Mouse (Mus musculus) gastrocnemius, adult 2 months (tissue): ENCODE results near the gene Gtf2h5. TPM values are rescaled to one million over a fixed set of nuclear protein-coding genes. Genes with fewer than 3 reads are reported as not detected.

ENCODE experiments used
- DNase-seq: peaks from one replicate; pipeline ENCODE4 v3.0.0; 2022
- H3K27ac ChIP-seq: fragments of 200-600 bp; 2 replicates; pipeline ENCODE4 v1.8.1; 2022; ENCODE audit warnings: mild to moderate bottlenecking
- H3K4me3 ChIP-seq: fragments of 200-600 bp; 2 replicates; pipeline ENCODE4 v1.8.1; 2022; ENCODE audit warnings: mild to moderate bottlenecking, moderate library complexity
- CTCF ChIP-seq: fragments of 200-600 bp; IDR thresholded peaks from 2 replicates; pipeline ENCODE4 v1.8.1; 2022; ENCODE audit warnings: antibody characterized with exemption, mild to moderate bottlenecking, moderate library complexity
- intact Hi-C: fragments of 180-260 bp; cut with DNase I; formaldehyde crosslinking; loops from one replicate; pipeline ENCODE4 v1.15.1; 2025
- long read RNA-seq, 2 experiments: library from polyadenylated mRNA; stranded (forward); transcript quantifications; one replicate each; pipeline ENCODE4 v2.0.0; 2021
- total RNA-seq, 2 experiments: library from RNA; stranded (reverse); gene quantifications; 2 replicates each; pipeline ENCODE4 v1.2.3; 2021

Gtf2h5 gene
- total RNA-seq = 10 to 100 TPM; 50.5 to 52.7 TPM
- long read RNA-seq, experiment 1, transcript Gtf2h5-201 (3 exons, 2,245 nt) = major isoform, 76 of 79 reads
- long read RNA-seq, experiment 1, partial matches to known transcripts = 2 of 79 reads
- long read RNA-seq, experiment 1, other reads (novel, unspliced or antisense) = 1 of 79 reads
- long read RNA-seq, experiment 2, transcript Gtf2h5-201 (3 exons, 2,245 nt) = major isoform, 80 of 82 reads
- long read RNA-seq, experiment 2, partial matches to known transcripts = 0 of 82 reads
- long read RNA-seq, experiment 2, other reads (novel, unspliced or antisense) = 1 of 82 reads

DNA sequence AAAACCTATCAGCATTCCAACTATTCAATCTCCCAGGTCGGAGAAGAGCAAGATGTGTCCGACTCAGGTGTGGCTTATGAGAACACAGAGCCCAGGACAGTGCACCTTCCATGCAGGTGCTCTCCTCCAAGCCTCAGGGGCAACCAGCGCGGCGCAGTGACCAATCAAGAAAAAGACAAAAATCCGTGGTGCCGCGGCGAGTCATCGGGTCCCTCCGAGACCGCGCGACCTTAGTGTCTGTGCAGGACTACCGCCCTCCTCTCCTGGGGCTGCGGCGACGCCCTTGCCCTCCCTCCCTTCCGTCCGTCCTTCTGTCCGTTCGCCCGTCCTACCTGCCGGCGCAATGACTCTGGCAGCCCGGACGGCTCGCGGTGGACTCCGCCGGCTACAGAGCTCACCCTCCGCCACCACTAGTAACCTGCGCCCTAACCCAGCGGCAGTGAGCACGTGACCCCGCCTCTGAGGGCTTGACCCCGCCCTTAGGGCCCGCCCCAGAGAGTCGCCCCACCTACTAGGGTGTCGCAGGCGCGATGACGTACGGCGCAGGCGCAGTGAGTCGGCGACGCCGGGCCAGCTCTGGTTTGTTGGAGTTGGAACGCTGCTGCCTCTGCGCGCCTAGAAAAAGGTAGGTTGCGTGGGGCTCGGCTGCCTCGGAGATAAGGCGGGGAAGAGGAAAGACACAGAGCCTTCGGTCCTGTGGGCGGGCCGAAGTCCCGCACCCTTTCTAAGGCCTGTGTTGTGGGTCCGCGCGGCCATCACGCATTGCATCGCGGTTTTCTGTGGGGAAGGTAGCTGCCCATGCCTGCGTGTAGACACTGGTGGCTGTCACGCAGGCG is at the start of gene Gtf2h5, which contains the start of gene Serac1:
Gene Gtf2h5 (plus strand): TSS at position 500 of the 836 bp plus-strand sequence.
Gene Serac1 (minus strand): TSS at position 455 of the 836 bp plus-strand sequence.
- Histone ChIP-seq H3K27ac (peak within 1 kb of the TSS; percentile 95), H3K4me3 (peak within 1 kb of the TSS; percentile 75)
- intact Hi-C loops = no loop called here
- no peak for TF ChIP-seq CTCF
- peak; percentile 99 for DNase-seq

DNA sequence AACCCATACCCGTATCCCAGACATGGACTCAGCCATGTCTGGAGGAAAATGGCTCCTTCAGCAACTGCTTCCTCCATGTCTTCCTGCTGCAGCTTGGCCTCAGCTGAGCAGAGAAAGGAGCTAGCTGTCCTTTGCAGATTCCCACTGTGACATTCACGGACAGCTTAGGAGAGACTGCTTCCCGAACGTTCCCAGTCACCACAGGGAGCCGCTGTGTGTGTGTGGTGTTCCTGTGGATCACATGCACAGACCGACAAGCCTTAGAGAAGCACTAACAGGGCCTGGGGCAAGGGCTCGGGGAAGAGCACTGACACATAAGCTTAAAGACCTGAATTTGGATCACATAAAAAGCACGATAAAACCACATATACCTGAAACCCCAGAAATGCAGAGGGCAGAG is 43.9 kb upstream of the Gtf2h5 start:
- TF ChIP-seq CTCF = no peak
- no peak overlapping the region for H3K4me3 ChIP-seq
- H3K27ac ChIP-seq = no peak overlapping the region
- no peak for DNase-seq
- intact Hi-C loops = no loop called here

DNA sequence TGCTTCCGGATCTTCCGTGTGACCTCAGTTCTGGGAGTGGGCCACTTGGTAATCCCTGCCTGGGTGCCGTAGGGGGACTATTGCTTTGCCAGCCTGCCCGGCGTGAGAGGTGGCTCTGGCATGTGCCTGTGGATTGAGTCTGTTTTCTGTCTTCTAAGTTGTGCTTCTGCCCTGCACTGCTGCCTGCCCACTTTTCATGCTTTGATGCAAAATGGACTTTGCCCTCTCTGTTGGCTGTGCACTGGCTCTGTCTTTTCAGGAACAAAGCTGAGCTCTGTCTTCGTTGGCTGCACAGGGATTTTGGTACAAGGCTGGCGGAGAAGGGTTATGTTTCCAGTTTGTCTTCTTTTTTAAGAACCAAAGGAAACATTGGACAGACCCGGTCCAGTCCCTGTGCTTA is 43.1 kb upstream of the Gtf2h5 start:
- DNase-seq = no peak
- Histone ChIP-seq H3K27ac (no peak overlapping the region), H3K4me3 (no peak overlapping the region)
- no peak for TF ChIP-seq CTCF
- intact Hi-C loops = no loop called here

DNA sequence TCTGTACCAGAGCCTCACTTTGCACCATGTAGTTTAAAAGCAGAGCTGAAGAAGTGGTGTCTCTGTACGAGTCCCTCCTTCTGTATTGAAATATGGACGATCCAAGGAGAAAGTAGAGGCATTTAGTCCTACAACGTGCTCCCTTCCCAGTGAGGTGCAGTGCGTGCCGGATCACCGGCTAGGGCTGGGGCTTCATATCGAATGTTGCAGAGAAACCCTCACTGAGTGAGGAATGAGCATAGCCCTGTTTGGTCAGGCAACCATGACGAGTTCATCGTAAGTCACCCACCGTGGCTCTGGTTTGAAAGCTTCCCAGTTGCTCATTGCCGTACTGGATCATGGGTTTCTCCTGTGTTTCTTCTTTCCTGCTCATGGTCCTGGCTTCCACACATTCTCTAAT is 42.7 kb upstream of the Gtf2h5 start:
- DNase-seq = no peak
- TF ChIP-seq CTCF = no peak
- H3K4me3 ChIP-seq = no peak overlapping the region
- no peak overlapping the region for H3K27ac ChIP-seq
- intact Hi-C loops = no loop called here

DNA sequence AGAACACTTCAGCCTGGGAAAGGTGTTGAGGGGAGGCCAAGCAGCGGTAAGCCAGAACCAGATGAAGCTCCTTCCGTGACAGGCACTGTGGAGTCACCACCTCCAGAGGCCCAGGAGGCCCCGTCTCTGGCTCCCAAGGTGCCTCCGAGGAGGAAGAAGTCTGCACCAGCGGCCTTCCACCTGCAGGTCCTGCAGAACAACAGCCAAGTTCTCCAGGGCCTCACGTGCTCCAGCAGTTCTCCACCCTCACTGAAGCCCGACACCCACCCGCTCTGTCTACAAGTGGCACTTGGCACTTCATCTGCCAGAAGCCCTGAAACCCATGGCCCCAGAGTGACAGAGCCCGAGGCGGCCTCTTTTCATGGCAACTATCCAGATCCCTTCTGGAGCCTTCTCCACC is 42.1 kb upstream of the Gtf2h5 start:
- no peak overlapping the region for H3K4me3 ChIP-seq
- TF ChIP-seq CTCF = no peak
- intact Hi-C loops = no loop called here
- no peak overlapping the region for H3K27ac ChIP-seq
- DNase-seq = no peak

DNA sequence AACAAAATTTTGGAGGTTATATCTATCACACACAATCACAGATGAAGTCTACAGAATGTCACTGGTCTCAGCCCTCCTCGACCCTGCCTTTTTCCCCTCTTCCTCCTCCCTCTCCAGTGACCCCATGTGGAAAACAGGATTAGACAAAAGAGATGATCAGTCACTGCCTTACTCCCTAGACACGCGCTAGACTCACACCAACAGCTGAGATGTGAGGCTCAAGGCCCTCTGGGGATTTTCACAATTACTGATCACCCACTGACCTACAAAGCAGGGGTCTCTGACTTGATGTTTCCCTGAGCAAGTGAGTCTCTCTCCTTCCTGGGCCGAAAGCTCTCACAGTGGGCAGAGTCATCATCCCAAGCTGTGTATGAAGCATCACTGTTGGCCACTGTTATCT is 26.8 kb upstream of the Gtf2h5 start:
- H3K27ac ChIP-seq = no peak overlapping the region
- no peak for TF ChIP-seq CTCF

GRCm38 (mm10) chr17:6054934-6055355 is 24.6 kb upstream of the Gtf2h5 start:
- DNase-seq = peak; percentile 29
- TF ChIP-seq CTCF = peak; percentile 59
- no peak overlapping the region for H3K27ac ChIP-seq
- intact Hi-C loops = no loop called here
- no peak overlapping the region for H3K4me3 ChIP-seq

More for the DNA sequence above, 26.8 kb upstream of the Gtf2h5 start:
- intact Hi-C loops = no loop called here
- no peak overlapping the region for H3K4me3 ChIP-seq
- DNase-seq = no peak

DNA sequence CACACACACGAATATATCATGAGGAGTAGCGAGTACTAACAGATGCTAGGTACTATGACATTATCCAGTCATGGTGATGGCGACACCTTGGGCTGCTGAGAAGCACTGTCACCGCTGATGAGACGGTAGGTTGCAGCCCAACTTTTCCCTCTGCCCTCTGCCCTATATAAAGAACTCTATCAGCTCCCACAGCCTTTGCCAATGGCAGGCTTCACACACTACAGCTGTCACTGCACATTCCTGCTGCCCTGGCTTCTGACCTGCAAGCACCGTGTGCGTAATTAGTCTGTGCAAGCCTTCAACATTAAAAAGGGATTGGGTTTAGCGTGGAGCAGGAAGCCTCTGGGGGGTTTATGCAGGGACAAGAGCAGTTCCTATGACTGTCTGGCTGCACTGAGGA is 16.8 kb upstream of the Gtf2h5 start:
- no peak overlapping the region for H3K4me3 ChIP-seq
- DNase-seq = peak; percentile 54
- intact Hi-C loops = no loop called here
- peak overlapping the region; percentile 60 for H3K27ac ChIP-seq
- no peak for TF ChIP-seq CTCF

GRCm38 (mm10) chr17:6063532-6063931 is 16.1 kb upstream of the Gtf2h5 start:
- intact Hi-C loops = no loop called here
- Histone ChIP-seq H3K4me3 (no peak overlapping the region), H3K27ac (peak overlapping the region; percentile 60)
- no peak for TF ChIP-seq CTCF
- DNase-seq = no peak

DNA sequence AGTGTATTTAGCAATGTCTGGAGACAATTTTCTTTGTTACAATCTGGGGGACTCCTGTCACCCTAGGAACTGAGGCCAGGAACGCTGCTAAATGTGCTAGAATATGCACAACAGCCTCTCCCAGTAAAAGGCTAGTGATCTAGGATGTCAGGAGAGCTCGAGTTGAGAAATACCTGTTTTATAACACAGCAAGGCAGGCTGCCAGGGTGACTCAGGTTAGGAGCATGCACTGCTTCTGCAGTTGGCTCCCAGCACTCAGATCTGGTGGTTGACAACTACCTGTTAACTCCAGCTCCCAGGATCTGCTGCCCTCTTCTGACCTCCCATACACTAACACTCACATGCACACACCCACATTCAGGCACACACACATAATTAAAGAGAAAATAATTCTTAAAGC is 13.6 kb upstream of the Gtf2h5 start:
- TF ChIP-seq CTCF = no peak
- Histone ChIP-seq H3K27ac (no peak overlapping the region), H3K4me3 (no peak overlapping the region)
- intact Hi-C loops = no loop called here
- peak; percentile 41 for DNase-seq

DNA sequence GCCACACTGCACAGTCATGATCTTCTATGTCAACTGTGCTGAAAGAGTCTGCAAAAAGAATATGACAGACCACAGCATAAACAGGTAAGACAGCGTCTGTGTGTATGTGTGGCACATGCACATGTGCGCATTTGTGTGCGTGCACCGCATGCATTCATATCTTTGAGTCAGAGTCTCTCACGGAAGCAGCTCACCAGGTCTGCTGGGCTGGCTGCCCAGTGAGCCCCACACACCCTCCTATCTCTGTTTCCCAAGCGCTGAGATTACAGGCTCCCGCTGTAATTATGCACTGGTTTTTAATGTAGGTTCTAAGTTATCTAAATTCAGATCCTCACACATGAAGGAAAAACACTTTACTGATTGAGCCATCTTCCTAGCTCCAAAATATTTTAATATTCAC is 12.0 kb upstream of the Gtf2h5 start:
- TF ChIP-seq CTCF = no peak
- intact Hi-C loops = no loop called here

GRCm38 (mm10) chr17:6069866-6070265 is 9.7 kb upstream of the Gtf2h5 start:
- DNase-seq = no peak
- Histone ChIP-seq H3K27ac (no peak overlapping the region), H3K4me3 (no peak overlapping the region)
- no peak for TF ChIP-seq CTCF
- intact Hi-C loops = no loop called here

More for the DNA sequence above, 12.0 kb upstream of the Gtf2h5 start:
- Histone ChIP-seq H3K27ac (no peak overlapping the region), H3K4me3 (no peak overlapping the region)
- no peak for DNase-seq

DNA sequence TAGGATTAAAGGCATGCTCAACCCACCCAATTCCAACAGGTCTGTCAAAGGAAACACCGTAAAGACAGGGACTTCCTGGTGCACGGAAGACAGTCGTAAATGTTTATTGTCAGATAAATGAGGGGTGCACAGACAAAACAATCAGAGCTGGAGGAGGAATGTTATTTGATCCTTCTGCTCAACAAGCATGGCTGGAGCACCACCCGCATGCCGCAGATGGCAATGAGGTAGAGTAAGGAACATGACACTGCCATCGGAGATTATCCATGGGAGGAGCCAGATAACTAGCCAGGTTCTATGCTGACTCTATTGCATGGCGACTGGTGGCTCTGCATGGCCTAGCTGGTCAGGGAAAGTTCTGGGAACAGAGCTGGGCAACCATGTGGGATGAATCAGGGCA is 6.2 kb upstream of the Gtf2h5 start:
- TF ChIP-seq CTCF = no peak
- intact Hi-C loops = no loop called here
- H3K4me3 ChIP-seq = no peak overlapping the region
- no peak for DNase-seq
- no peak overlapping the region for H3K27ac ChIP-seq
